16 mouse cellular contexts compared by ENCODE assay signal in the genomic region with DNA sequence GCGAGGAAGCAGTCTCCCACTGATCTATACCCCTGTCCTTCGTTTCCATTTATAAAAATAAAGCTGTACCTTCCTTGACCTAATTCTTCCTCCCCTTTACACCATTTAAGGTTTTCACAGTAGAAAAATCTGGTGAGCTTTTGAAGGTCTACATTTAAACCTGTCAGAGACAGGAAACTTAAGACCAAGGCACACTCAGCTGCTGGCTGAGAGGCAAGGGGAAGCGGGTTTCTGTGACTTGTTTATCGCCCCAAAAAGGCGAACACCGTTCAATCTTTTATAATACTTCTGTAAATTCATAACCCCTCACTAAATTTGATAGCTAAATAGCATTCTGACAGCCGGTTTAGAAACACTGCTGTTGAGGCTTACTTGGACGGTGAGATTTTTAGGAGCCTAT.
"Had no signal": no experiment of that assay in that cellular context is flagged by ENCODE, and none has a peak within 500 bp of the region (broad histone marks: within the 10 kb centered on the region; RNA-seq: fewer than 3 reads in every experiment).

No protein-coding gene starts in this region.

- H3K4me2 ChIP-seq: neural tube, embryonic 12.5 days; neural tube, embryonic 13.5 days; stomach, embryonic 15.5 days had no signal

- H3K9ac ChIP-seq: neural tube, embryonic 12.5 days; neural tube, embryonic 13.5 days; stomach, embryonic 15.5 days had no signal

- H3K36me3 ChIP-seq: neural tube, embryonic 12.5 days; neural tube, embryonic 13.5 days; stomach, embryonic 15.5 days had no signal

- H3K27ac ChIP-seq: neural tube, embryonic 12.5 days; neural tube, embryonic 13.5 days; stomach, embryonic 15.5 days; stomach, postnatal 0 days had no signal

- H3K27me3 ChIP-seq: neural tube, embryonic 12.5 days; neural tube, embryonic 13.5 days; stomach, embryonic 15.5 days had no signal

- DNase-seq: retina, postnatal 1 day; right cerebral cortex, adult 18-20 months; right cerebral cortex, postnatal 14 days; right cerebral cortex, postnatal 25 days; right cerebral cortex, postnatal 4 days; spleen, adult 18-20 months; thymus, adult 18-20 months; thymus, adult 2 months; thymus, postnatal 14 days; thymus, postnatal 25 days; thymus, postnatal 36 days; thymus, postnatal 4 days had no signal

- H3K4me3 ChIP-seq: neural tube, embryonic 12.5 days; neural tube, embryonic 13.5 days; stomach, embryonic 15.5 days had no signal

- H3K4me1 ChIP-seq: neural tube, embryonic 12.5 days; stomach, embryonic 15.5 days had no signal

- H3K9me3 ChIP-seq: neural tube, embryonic 12.5 days; neural tube, embryonic 13.5 days; stomach, embryonic 15.5 days had no signal
